Mouse (Mus musculus): ENCODE data around the gene Nfkb1. TPM values are rescaled to one million over a fixed set of nuclear protein-coding genes. Genes with fewer than 3 reads are reported as not detected.

Gene Nfkb1
- total RNA-seq, 2 experiments from 2014 or later, result 104 to 181 TPM

DNA sequence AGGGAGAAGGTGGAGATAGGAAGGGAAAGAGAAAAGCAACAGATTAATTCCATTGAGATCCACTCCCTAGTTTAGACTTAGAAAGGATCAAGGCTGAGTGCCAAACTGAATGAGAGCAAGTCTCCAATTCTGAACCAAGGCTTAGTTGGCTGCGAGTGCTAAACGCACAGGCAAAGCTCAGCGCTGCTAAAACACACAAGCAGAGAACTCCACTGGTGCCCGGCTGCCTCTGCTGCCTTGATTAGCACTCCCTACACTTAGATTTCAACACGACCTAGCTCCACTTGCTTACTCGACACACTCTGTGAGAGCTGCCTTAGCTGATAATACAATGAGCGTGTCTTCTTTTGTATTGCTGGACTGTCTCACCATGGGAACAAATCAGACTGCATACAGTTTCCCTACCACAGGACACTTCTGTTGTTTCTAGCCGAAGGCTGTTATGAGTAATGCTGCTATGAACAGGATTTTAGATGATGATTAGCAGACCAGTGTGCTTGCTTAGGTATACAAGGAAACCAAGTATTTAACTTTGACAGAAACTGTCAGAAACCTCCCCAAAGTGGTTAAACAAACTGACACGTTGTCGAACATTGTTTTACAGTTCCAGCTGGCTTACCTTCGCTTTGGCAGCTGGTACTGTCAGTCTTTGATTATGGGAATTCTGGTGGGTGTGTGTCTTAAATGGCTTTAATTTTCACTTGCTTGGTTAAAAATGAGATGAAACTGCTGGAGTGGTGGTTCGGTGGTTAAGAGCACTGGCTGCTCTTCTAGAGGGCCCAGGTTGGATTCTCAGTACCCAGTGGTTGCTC, 134.3 kb downstream of the Nfkb1 start:
- no peak for ATAC-seq (ENCODE audit: poor library complexity, severe bottlenecking)

DNA sequence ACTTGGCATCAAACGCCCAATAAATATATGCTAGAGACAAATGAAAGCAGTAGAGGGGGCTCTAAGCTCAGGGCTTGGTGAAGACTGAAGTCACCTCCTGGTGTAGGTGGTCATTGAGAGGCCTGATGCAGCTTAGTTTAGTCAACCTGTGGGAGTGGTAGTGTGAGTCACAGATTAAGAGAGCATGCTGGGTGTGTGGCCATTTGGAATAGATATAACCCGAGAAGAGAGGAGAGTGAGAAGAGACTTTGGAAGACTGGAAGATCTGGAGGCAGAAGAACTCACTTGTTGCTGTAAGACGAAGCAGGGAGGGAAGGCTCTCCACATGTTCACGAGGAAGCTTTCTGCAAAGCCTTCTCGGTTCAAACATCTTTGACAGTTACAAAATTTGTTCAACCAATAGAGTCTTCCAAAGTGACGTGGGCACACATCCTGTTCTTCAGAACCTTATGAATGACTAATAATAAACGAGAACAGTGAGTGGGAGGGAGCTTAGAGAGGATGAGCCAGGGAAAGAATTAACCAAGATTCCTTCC, 135.2 kb downstream of the Nfkb1 start:
- ATAC-seq (ENCODE audit: poor library complexity, severe bottlenecking), result no peak

DNA sequence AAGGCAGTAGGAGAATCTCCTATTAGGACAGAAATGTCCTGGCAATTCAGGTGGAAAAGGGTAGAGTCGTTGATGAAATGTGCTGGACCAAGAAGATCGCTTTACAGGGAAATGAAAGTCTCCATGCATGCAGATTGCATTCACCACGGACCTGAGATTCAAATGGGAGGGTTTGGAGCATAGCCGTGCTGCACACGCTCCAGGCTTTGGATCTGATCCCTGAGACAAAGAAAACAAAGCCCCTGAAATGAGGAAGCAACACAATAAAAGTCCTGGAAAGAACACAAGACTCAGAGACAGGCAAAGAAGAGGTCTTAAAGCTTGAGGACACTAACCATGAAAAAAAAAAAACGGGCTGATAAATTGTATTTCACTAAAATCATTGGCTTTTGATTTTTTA, 136.2 kb downstream of the Nfkb1 start:
- ATAC-seq (ENCODE audit: poor library complexity, severe bottlenecking), result no peak

DNA sequence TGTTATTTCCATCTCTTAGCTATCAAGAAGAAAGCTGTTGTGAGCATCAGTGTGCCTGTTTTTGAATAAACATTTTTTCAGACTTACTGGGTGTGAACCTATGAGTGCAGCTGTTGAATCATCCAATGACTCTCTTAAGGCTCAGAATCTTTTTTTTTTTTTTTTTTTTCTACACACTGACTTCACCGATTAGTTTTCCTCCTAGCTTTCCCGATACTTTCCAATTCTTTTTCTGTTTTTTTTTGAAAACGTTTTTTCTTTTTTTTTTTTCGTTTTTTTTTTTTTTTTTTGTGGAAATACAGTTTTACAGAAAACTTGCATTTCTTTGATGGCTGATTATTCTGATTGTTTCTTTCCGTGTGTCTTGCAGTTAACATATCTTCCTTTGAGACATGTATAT, 138.5 kb downstream of the Nfkb1 start:
- ATAC-seq (ENCODE audit: poor library complexity, severe bottlenecking), result no peak

DNA sequence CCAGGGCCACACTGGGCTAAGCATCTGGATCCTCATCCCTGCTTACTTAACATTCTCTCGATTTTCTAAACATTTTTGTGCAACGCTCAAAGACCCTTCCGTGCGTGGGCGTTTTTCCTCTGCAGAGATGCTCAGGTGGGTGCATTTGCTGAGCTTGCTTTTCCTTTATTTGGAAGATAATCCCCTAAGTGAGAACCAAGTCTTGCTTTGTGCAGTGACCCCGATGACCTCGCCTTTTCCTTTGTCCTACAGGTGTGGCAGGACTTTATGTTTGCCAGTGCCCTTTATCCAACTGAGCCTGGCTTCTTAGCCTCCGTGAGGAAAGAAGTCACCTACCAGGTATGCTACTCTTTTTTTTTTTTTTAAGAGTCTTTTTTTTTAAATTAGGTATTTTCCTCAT, 144.0 kb downstream of the Nfkb1 start:
- ATAC-seq (ENCODE audit: poor library complexity, severe bottlenecking), result no peak

DNA sequence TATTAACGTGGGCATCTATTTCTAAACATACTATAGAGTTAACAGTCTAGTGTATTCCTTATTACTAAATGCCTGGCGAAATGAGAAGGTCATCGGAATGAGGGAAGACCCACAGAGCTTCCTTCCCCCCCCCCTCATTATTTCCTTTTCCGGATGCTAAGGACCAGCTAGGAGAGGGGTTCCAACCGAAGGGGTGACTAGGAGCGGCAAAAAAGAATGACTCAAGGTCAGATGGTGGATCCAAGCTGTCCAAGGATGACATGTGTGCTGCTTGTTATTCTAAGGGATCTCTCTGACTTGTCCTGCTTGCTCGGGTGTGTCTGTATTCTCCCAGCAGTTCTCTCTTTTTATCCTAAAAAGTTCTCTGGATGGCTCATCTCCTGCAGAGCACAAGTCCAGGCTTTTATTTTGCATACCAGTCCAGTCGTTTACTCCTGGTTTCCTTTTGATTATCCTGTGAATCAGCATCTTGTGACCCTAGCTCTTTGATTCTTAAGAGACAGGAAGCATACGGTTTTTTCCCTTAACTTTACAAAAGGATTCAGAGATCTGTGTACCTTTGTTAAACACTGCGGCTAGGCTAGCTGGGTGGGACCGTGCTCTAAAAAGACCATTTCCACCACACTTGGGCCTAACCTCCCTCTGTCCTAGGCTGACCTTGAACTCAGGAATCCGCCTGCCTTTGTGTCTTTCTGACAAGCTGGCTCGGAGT, 145.0 kb downstream of the Nfkb1 start:
- no peak for ATAC-seq (ENCODE audit: poor library complexity, severe bottlenecking)

Other genes with a start within 250 kb of the Nfkb1 start
- 27.7 and 29.0 TPM in 2 replicates for gene Manba, start 205.9 kb downstream of the Nfkb1 start, total RNA-seq (2015)
- gene Manba, start 205.9 kb downstream of the Nfkb1 start, total RNA-seq (2017), result 28.0 and 31.5 TPM in 2 replicates
- gene Slc39a8, start 133.7 kb upstream of the Nfkb1 start, total RNA-seq (2015), result 3.3 and 5.5 TPM in 2 replicates
- gene Slc39a8, start 133.7 kb upstream of the Nfkb1 start, total RNA-seq (2017), result 2.7 and 5.2 TPM in 2 replicates